Mouse (Mus musculus) erythroid progenitor cell, adult 5-6 weeks (primary cell): ENCODE measurements around the gene Dpt. TPM values are rescaled to one million over a fixed set of nuclear protein-coding genes. Genes with fewer than 3 reads are reported as not detected.
"Not testable (repeated sequence)": the region's sequence is repeated elsewhere in the genome, so short reads cannot be mapped to it uniquely, and the experiment has no call there.

Experiments used
- ATAC-seq: replicated peaks from 2 replicates; pipeline ENCODE4 v1.8.0; 2016; ENCODE audit warnings: moderate number of reproducible peaks, mild to moderate bottlenecking, moderate TSS enrichment, inconsistent platforms; ENCODE audit not compliant: poor library complexity, low FRiP score, severe bottlenecking
- total RNA-seq, 2 experiments: library from RNA; stranded (forward) in 1 of 2; stranded (reverse) in 1 of 2; fragments of 150-400 nt in 1 of 2; fragments of 186-747, 209-891 nt in 1 of 2; gene quantifications; 2 replicates each; pipeline versions ENCODE4 v1.2.3 to v1.2.4; 2015 to 2017; ENCODE audit warnings: low replicate concordance in 2 of 2

Dpt gene
- total RNA-seq (2015; ENCODE audit: low replicate concordance): not detected in 2 replicates
- not detected in 2 replicates for total RNA-seq (2017; ENCODE audit: low replicate concordance)

DNA sequence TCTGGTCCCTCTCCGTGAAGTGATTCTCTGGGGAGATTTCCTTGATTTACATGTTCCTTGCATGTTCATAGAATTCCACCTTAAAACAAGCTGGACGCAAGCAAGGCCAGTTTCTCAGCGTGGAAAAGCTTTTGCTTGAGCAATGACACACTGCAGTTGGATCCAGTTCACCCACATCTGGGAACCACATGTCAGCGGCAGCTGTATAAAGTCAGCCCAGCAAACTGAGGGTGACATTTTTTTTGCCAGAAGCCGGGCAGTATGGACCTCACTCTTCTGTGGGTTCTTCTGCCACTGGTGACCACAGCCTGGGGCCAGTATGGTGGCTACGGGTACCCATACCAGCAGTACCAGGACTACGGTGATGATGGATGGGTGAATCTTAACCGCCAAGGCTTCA lies at the start of gene Dpt:
Gene Dpt (plus strand): TSS at position 174 of the 400 bp plus-strand sequence.
- ATAC-seq: 0 out of 2 replicates have a peak, but pooled peaks have one; percentile 30

- no peak for ATAC-seq
Observed at GRCm38 (mm10) chr1:164753736-164754135, 42.7 kb upstream of the Dpt start.

DNA sequence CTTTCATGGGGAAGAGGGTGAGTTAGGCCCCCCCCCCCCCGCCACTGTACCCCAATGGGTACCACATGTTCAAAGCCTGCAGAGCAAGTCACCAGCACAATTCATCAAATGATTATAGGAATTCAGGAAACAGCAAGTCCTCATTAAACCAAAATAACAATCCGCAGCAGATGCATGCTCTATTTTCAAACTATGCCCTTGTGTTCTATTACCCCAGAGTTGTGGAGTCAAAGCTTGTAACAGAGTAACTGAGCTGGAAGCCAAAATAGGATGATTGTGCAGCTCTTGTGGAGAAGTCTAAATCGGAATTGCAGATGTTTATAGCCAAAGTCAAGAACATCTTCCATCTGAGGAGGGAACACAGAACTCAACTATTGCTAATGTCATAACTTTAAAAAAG lies 40.8 kb upstream of the Dpt start:
- no peak for ATAC-seq

GRCm38 (mm10) chr1:164756951-164757350 lies 39.5 kb upstream of the Dpt start:
- ATAC-seq: no peak

DNA sequence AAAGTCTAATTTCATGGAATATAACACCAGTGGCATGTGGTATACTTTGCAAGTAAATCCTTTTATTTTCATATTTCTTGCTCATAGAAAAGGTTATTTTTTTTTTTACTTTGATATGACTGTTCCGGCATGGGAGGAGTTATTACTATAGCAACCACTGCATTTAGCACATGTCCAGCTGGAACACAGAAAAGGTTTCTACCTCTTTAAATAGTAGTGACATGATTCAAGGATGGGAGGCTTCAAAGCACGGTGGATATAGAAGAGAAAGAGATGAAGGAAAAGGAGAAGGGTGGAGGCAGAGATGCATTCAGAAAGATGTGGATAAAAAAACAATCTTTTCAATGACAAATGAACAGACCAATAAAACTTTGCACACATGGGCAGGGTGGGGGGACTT lies 38.0 kb upstream of the Dpt start:
- no peak for ATAC-seq

GRCm38 (mm10) chr1:164762276-164762675 lies 34.2 kb upstream of the Dpt start:
- no peak for ATAC-seq

GRCm38 (mm10) chr1:164766646-164767045 lies 29.8 kb upstream of the Dpt start:
- ATAC-seq: no peak

DNA sequence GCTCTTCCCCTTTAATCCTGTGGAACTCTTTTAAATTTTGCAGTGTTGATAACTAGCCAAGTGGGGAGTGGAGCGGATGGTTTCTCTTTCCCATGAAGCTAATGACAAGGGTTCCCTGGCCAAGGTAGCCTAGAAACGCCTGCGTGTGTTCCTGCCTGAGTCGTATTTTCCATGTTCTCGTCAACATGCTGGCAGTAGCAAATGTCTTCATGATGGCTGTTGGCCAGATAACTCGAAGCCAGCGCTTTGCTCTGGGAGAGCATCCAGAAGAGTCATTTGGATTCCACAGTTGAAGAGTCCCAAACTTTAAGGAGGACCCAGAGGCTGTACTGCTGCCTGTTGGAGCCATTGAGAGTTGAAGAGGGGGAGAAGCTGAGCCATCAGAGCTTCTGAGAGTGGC lies 25.8 kb upstream of the Dpt start:
- no peak for ATAC-seq

DNA sequence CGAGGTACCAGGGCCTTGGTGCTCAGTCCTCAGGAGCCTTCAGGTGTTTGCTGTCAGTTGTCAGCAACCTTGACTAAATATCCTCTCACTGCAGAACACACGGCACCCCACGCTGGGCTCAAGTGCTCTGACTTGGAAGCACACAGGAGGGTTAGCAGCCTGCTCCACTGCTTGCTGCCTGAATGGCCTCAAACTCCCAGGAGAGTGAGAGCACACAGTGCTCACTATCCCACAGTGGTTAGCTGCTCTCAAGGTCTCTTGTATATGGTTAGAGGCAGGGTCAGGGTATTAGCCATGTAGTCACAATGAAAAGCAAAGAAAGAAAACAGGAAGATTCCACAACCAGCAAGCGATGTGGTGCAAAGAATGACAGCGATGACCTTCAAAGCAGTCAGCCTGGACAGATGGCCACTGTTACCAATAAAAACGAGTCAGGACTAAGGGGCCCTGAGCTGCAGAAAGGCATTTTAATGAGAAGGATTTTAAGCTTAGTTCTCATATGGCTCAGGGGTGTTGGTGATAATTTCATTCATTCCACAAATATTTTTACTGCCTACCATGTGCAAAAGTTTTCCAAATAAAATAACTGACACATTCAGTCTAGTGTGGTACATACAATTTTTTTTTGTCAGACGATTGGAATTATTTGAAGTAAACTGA lies 15.5 kb upstream of the Dpt start:
- no peak for ATAC-seq

DNA sequence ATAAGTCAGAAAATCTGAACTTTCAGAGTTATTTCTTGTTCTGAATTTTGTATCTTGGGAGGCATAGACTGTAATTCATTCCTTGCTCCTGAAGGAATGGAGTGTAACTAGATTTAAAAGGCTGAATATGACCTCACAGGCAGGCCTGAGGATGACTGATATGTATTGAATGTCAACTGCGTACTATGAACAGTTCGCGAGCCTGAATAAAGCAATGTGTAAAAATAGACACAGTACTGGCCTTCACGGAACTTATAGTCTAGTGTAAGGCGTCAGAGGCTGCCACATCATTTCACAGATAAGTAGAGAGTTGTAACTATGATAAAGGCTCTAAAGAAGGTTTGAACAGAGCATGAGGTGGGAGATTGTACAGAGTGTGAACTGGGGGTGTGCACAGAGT lies 10.3 kb upstream of the Dpt start:
- no peak for ATAC-seq

DNA sequence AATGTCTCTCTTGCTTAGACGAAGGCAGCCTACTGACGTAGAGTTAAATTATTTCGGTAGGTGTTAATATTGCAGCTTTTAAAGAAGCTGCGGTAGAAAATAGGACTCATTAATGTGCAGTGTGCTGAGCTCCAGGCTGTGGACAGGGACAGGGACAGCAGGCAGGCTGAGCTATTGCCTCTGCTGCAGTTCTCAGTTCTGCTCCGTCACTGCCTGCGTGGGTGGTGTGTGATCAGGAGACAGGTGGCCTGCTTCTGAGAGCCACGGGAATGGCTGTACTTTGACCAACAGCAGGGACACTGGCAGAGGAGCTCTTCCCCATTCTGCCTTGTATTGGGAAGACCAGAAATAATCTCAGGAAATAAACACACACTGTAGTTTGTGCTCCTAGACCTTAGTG lies 8.7 kb upstream of the Dpt start:
- no peak for ATAC-seq

DNA sequence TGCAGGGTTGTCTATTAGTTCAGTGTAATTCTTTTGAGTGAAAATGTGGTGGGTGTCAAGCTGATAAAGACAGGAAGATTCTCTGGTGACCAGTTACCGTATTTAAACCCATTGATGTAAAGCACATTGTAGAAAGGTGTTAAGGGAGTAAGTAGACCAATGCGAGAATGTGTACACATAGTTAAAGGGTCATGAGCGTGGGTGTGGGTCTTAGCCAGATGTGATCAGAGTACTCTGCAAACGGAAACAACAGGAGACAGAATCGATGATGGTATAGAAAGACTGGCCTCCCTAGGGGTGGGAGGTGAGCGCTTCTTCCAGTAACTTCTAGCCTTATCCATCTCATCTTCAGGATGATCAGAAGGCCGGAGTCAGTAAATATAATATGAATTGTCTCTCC lies 8.2 kb upstream of the Dpt start:
- ATAC-seq: no peak

DNA sequence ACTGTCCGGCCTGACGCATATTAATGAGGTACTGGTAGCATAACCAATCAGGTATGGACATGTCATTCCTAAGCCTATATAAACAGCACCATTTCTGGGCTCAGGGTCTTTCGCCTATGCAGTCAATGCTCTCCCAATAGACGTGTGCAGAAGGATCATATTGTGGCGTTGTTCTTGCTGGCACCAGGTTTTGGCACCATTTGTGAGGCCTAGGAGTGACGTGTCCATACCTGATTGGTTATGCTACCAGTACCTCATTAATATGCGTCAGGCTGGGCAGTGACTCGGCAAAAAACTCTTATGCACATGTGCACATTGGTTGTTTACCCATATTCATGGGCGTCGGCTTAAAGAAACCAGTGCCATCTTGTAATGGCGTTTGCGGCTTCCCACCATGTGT lies 6.1 kb upstream of the Dpt start:
- not testable (repeated sequence) for ATAC-seq

- no peak for ATAC-seq
Observed at GRCm38 (mm10) chr1:164793049-164793448, 3.4 kb upstream of the Dpt start.

- 0 out of 2 replicates have a peak, but pooled peaks have one; percentile 19 for ATAC-seq
Observed at GRCm38 (mm10) chr1:164797746-164798285, 1.4 kb downstream of the Dpt start.

- no peak for ATAC-seq
Observed at GRCm38 (mm10) chr1:164798471-164798922, 2.1 kb downstream of the Dpt start.

- ATAC-seq: no peak
Observed at GRCm38 (mm10) chr1:164799161-164799560, 2.7 kb downstream of the Dpt start.

DNA sequence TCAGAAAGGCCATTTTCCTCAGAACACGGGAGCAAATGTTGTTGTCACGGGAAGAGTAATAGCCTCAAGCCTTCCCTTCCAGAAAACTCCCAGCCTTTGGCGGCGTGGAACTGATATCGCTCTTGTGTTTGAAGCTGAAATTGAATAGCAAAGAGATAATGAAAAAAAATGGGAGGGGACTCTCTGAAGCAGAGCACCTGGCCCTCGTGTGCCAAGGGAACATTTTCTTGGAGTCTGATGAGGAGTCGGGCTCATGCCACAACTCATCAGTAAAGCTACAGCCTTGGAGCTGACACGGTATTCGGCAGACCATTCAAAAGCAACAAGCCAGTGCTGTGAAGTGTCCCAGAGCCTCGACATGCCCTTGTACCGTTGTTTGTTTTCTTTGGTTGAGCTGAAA lies 7.8 kb downstream of the Dpt start:
- ATAC-seq: no peak

GRCm38 (mm10) chr1:164804751-164805435 lies 8.4 kb downstream of the Dpt start:
- ATAC-seq: no peak

DNA sequence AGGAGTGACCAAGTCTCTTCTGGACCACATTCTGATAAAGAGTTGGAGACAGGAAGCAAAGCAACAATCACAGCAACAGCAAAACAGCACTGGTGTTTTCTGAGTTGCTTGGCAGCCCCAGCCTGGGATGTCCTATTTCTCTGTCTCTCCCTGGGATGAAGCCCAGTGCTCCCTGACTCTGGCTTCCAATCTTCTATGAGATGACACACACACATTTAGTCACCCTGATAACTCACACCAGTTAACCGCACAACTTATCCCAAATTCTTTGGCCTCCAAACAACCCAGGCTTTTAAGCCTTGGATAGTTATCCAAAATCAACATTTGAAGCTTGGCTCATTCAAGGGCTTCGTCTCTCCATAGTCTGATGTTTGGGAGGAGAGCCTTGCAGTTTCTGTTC lies 12.9 kb downstream of the Dpt start:
- no peak for ATAC-seq

GRCm38 (mm10) chr1:164811296-164811695 lies 14.9 kb downstream of the Dpt start:
- ATAC-seq: no peak
